Mouse (Mus musculus): Measurements from ENCODE around the gene Serpine1.

The Serpine1 gene

GRCm38 (mm10) chr5:137054873-137055272, 17.2 kb downstream of the Serpine1 start:
- DNase-seq (ENCODE audit: low spot score): no peak

GRCm38 (mm10) chr5:137054299-137054698, 17.8 kb downstream of the Serpine1 start:
- DNase-seq (ENCODE audit: low spot score): no peak

DNA sequence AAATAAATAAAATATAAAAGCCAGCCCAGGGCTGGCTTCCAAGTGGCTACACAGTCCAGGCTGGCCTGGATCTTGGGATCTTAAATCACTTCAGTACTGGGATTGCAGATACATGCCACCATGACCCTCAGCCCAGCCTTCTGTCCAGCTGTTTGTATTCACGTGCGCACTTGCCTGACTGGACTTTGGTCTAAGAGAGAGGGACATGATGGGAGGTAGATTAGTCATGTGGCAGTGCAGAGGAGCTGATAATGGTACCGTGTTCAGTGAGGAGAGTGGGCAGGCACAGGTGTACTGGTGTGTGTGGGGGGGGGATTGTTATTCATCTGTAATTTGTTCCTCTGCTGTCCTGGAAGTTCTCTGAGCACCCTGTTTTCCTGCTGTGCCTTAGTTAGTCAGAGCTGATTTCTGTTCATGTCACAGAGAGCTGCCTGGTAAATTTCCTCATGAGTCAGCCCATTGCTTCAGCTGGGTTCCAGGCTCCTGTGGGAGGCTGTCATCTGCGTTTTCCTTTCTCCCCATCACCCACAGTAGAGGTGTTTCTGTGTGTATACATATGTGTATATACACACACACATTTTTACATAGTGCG, 20.1 kb downstream of the Serpine1 start:
- DNase-seq (ENCODE audit: low spot score): no peak

GRCm38 (mm10) chr5:137051125-137051524, 20.9 kb downstream of the Serpine1 start:
- DNase-seq (ENCODE audit: low spot score): no peak

GRCm38 (mm10) chr5:137046991-137047390, 25.1 kb downstream of the Serpine1 start:
- DNase-seq (ENCODE audit: low spot score): no peak

GRCm38 (mm10) chr5:137046324-137046718, 25.7 kb downstream of the Serpine1 start:
- no peak for DNase-seq (ENCODE audit: low spot score)

DNA sequence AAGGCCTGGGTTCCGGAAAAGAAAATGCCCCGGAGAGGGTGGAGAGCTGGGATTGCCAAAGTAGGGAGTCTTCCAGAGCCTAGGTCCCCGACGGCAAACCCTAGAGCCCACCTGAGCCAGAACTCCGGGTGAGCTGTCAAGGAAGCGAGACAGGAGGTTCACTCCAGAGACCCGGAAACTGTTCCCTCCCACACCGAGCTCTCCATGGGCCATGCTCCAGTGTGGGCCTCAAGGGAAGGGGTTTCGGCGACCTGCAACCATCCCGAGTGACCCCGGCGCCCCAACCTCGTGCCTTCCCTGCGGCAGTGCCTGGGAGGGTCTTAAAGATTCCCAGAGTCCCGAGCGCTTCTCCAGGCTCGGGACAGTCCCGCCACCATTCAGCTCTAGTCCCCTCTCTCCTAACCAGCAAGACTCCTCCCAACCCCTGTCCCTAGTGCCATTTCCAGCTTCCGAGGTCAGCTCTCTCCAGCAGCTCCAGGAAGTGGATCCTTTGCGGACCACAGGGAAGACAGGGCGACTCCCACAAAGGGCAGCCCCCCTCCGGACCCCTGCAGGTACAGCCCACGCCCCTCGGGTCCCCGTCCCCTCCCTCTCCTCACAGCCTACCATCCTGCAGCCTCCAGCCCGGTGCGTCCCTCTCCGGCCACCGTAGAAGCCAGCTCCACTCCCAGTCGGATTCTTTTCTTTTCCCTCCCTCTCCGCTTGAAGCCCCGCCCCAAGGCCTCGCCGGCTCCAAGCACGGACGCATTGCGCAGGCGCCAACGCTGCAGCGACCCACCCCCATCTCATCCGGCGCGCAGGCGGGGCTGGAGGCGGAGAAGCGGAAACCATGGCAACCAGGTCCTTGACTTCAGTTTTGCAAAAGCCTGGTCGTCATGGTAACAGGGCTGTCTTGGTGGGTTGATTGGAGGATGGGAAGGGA, 26.4 kb downstream of the Serpine1 start, which contains the start of gene Ap1s1:
Gene Ap1s1 (minus strand): TSS at position 734 of the 922 bp plus-strand sequence.
- peak; percentile 95 for DNase-seq (ENCODE audit: low spot score)

DNA sequence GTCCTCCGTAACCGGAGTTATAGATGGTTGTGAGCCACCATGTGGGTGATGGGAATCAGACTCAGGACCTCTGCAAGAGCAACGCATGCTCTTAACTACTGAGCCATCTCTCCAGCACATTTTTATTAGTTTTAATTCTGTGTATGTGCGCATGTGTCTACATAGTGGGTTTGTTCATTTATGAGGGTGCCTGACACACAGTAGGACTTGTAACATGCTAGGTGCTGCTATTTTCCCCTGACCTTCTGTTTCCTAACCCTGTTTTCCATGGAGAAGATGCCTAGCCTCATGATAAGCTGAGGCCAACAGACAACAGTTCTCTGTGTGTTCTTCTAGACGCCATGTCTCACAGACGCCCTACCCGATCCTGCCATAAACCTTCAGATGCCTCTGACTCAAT, 28.1 kb downstream of the Serpine1 start:
- no peak for DNase-seq (ENCODE audit: low spot score)

DNA sequence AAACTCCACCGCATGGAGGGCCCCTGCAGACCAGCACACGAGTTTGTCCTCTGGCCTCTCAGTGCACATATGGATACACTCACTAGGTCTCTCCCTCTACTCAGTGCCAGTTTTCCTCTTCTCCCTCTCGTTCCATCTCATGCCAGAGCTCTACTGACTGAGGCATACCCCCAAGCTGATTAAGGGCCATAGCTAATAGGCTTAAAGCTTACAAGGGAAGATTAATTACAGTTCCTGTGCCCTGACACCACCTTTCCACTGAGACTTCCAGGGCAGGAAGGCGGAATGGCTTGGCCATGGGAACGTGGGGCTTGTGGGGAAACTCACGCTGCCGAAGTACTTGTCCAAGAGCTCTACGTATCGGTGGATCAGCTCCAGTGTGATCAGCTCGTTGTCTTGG, 30.6 kb downstream of the Serpine1 start:
- DNase-seq (ENCODE audit: low spot score): no peak

- no peak for DNase-seq (ENCODE audit: low spot score)
Measured at GRCm38 (mm10) chr5:137039453-137039852, 32.6 kb downstream of the Serpine1 start.

DNA sequence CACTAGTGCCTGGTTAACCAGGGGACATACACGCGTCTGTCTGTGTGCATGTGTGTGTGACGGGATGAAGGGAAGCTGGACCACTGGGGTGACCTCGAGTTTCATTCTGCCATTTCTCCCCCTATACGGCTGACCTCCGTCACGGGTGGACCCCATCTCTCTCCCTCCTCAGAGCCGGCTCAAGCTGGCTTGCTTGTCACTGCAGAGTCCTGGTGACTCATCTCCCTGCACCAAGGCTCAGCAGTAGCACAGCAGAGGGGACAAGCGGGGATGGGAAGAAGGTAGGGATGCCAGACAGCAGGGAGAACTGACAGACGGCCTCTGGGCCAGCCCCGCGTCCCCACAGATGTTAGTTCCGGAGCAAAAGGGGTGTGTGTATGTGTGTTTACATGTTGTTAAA, 35.9 kb downstream of the Serpine1 start:
- DNase-seq (ENCODE audit: low spot score): no peak

DNA sequence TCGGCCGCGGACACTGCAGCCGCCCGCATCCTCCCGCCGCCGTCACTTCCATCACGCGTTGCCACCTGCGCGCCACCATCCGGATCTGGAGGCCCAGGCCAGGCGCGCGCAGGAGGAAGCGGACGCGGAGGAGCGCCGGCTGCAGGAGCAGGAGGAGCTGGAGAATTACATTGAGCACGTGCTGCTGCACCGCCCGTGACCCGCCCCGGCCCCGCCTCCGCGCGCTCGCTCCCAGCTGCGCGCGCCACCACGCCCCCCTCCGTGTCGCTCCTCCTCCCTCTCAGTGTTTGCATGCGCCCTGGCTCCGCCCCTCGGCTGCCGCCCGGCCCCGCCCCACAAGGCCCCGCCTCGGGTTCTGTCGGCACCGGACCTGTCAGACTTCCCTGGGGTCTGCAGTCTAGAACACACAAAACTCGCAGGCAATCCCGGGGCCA, 39.4 kb downstream of the Serpine1 start:
- DNase-seq (ENCODE audit: low spot score): peak; percentile 84

GRCm38 (mm10) chr5:137032033-137032421, 40.0 kb downstream of the Serpine1 start:
- no peak for DNase-seq (ENCODE audit: low spot score)

GRCm38 (mm10) chr5:137031076-137032032, 40.7 kb downstream of the Serpine1 start:
- DNase-seq (ENCODE audit: low spot score): peak; percentile 35

DNA sequence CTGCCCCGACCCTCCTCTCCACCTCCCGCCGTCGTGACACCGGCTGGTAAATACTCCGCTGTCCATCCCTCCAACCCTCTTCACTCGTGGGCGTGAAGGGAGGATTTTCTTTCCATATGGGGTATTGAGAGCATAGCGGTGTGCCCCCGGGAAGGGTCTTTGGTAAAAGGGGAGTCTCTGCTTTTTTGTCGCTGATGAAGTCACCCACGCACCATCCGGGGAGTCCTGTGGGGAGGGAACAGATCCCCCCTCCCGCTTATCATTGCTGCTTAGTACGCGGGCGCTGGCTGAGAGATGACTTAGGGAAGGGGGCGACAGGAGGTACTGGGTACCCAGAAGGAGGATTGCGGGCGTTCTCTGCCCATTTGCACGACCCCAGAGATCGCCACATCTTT, 41.7 kb downstream of the Serpine1 start:
- DNase-seq (ENCODE audit: low spot score): no peak

DNA sequence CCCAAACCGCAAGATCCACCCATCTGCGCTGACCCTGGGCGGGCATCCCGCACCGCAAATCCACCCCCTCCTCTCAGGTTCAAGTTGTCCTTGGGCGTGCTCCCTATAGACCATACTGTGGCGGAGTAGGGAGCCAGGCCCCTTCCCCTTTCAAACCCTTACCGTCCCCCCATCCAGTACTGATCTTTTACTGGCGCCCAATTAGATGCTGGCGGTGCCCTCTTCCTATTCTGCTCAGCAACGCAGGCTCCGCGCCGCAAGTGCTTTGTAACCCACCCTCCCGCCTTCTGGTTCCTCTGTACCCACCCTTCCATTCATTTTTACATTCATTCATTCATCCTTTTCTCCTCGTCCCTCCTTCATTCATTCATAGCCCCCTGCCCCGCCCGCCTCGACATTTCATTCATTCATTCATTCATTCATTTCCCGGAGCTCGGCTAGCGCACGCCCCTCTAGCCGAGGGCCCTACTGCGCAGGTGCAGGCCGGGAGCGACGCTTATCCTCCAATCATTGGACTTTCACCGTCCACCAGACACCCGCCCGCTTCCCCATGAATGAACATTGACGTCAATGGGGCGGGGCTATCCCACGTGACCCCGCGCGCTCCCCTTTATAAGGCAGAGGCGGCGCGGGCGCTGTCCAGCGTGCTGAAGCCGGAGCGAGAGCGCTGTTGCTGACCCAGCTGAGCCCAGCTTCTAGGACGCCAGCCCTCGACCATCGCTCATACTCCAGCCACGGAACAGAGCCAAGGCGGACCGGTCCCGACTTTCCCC, 42.2 kb downstream of the Serpine1 start:
- peak; percentile 92 for DNase-seq (ENCODE audit: low spot score)

- DNase-seq (ENCODE audit: low spot score): no peak
Measured at GRCm38 (mm10) chr5:137029273-137029585, 42.8 kb downstream of the Serpine1 start.

GRCm38 (mm10) chr5:137028561-137029272, 43.4 kb downstream of the Serpine1 start:
- no peak for DNase-seq (ENCODE audit: low spot score)

DNA sequence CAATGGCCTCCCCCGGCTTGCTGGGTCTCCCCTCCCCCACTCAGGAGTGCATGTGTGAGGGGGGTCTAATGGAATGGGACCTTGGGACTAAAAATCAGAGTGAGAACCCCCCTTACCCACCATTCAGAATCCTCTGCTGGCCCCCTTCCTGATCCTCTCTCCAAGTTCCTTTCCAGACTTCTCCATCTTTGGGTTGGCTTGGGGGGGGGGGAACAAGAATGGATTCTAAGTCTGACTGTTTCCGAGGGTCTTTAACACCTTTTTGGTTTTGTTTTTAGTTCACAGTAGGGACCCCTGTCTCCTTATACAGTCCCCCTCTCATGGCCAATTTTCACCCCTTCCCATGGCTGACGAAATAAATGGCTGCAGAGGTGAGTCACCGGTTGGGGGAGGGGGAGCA, 46.0 kb downstream of the Serpine1 start, which contains the start of gene Vgf:
Gene Vgf (plus strand): TSS at position 301 of the 400 bp plus-strand sequence.
- no peak for DNase-seq (ENCODE audit: low spot score)

- DNase-seq (ENCODE audit: low spot score): peak; percentile 58
Measured at GRCm38 (mm10) chr5:137025132-137025531, 46.9 kb downstream of the Serpine1 start.

- no peak for DNase-seq (ENCODE audit: low spot score)
Measured at GRCm38 (mm10) chr5:137024318-137024717, 47.8 kb downstream of the Serpine1 start.

Measured in testis, postnatal 14 days (tissue).